Mouse (Mus musculus): ENCODE data around the gene Selenov. TPM values are rescaled to one million over a fixed set of nuclear protein-coding genes. Genes with fewer than 3 reads are reported as not detected.

Gene Selenov
- total RNA-seq, 2 experiments from 2014 or later, result 0.38 to 0.79 TPM

DNA sequence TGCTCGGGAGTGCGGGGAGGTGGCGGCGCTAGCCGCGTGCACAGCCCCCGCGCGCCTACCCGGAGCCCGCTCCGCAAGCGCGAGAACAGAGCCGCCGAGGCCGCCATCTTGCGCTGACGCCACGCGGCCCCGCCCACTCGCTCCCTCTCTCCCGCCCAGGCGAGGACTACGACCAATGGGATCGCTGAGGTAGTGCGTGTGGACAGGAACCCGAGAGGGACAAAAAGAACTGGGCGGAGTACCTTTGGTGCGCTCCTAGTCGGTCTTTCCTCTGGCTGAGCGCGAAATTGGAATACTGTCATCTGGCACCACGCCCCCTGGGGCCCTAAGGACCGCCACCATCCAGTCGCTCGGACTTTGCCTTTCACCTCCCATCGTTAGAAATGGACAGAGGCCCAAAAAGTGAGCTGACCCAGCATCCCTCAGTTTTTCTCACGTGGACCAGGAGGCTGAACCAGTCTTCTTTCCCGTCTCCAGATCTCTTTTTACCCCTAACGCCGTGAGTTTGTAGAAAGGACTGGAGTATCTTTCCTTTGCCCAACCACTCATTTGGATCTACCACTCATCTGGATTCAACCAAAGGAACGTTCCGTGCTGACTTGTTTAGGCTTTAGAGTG lies 21.0 kb upstream of the Selenov start, which contains the start of gene Timm50:
TSS of gene Timm50 (minus strand) at position 147 of the 618 bp plus-strand sequence.
- DNase-seq (ENCODE audit: low spot score in 2 of 2), result peak; percentile 98
- TF ChIP-seq CTCF (conservative IDR thresholded peaks at IDR 0.05), result peak; percentile 12; the same call in 1 of the 2 replicates

DNA sequence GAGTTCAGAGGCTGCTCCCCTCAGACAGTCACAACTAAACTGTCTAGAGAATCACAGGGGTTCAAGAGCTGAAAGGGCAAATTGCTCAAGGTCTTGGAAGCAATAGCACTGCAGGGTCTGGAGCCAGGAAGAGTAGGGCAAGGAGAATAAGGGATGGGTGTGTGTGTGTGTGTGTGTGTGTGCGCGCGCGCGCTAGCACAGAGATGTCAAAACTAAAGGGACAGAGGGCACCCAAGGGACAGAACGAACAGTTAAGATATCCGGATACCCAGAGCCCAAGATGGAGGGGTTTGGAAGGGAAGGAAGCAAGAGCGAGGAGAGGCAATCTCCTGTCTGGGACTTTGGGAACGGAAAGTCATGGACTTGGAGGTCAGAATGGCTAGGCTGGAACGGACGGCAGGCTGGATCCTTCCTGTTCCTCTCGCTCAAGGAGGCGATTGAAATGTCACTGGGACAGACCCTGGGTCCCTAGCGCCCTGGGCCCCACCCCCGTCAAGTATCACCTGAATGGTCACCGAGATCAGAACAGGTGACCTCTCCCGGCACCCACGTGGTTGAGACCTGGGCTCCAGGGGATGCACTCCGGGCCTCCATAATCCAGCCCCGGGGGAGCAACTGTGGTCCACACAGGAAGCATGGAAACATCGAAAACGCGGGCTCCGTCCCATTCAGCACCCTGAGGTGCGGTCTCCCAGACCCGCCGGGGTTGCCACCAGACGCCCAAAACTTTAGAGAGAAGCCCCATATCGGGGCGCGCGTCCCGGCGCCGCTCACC lies 20.4 kb upstream of the Selenov start:
- peak overlapping the region; percentile 89 for H3K4me3 ChIP-seq
- DNase-seq (ENCODE audit: low spot score in 2 of 2), result no peak
- TF ChIP-seq CTCF (conservative IDR thresholded peaks at IDR 0.05), result no peak
- peak overlapping the region; percentile 88 for H3K27ac ChIP-seq

More for the DNA sequence above, 21.0 kb upstream of the Selenov start, which contains the start of gene Timm50:
- H3K27ac ChIP-seq, result peak within 1 kb of the TSS; percentile 88
- peak within 1 kb of the TSS; percentile 89 for H3K4me3 ChIP-seq

DNA sequence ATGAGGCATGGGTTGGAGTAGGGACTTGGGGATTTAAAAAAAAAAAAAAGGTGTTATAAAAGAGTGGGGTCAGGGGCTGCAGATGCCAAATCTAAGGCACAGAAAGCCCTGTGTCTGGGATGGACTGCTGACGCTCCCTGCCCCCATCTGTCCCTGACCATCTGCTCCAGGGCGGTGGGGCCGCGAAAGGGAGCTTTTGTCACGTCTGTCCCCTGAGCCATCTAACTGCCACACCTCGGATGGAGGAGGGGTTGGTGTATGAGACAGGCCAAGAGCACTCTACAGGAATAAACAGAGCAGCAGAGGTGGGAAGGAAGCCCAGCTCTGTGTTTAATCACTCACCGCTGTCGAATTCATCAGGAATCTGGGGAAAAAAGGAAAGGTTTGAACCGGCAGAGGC lies 18.8 kb upstream of the Selenov start:
- Histone ChIP-seq H3K4me3 (no peak overlapping the region), H3K27ac (no peak overlapping the region)
- no peak for DNase-seq (ENCODE audit: low spot score in 2 of 2)
- no peak for TF ChIP-seq CTCF (conservative IDR thresholded peaks at IDR 0.05)

DNA sequence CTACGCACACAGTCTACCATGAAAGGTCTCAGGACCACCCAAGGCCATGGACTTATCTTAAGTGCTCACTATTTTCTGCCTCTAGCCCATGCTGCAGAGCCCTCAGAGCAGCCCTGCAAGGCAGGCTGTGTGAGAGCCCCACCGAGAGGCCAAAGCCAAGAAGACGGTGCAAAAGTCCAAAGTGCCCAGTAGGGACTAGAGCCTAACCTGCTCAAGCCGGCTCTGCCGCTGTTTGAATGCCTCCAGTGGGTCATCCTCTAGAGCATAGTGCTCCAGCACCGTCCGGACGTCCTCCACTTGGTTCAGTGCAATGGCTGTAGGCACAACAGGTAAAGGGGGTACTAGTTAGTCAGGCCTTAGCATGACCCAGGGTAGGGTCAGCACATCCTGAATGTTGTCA lies 15.2 kb upstream of the Selenov start:
- no peak for TF ChIP-seq CTCF (conservative IDR thresholded peaks at IDR 0.05)
- Histone ChIP-seq H3K4me3 (no peak overlapping the region), H3K27ac (no peak overlapping the region)
- no peak for DNase-seq (ENCODE audit: low spot score in 2 of 2)

DNA sequence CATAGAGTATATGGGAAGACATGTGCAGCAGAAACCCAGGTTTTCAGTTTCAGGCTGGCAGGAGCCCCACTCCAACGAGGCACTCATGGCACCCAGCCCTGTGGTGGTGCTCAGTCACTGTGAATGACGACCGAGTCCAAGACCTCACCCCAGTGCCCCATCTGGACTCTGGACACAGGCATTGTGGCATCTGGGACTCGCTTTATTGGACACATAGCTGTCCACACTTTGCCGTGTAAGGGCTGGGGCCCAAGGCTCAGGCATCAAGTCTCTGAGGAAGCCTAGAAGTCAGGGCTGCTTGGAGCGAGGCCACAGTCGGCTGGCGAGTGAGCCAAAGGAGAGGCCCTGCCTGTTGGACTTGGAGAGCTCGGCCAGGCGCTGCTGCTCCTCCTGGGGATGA lies 14.7 kb upstream of the Selenov start:
- TF ChIP-seq CTCF (conservative IDR thresholded peaks at IDR 0.05), result no peak
- no peak for DNase-seq (ENCODE audit: low spot score in 2 of 2)
- H3K4me3 ChIP-seq, result no peak overlapping the region
- no peak overlapping the region for H3K27ac ChIP-seq

DNA sequence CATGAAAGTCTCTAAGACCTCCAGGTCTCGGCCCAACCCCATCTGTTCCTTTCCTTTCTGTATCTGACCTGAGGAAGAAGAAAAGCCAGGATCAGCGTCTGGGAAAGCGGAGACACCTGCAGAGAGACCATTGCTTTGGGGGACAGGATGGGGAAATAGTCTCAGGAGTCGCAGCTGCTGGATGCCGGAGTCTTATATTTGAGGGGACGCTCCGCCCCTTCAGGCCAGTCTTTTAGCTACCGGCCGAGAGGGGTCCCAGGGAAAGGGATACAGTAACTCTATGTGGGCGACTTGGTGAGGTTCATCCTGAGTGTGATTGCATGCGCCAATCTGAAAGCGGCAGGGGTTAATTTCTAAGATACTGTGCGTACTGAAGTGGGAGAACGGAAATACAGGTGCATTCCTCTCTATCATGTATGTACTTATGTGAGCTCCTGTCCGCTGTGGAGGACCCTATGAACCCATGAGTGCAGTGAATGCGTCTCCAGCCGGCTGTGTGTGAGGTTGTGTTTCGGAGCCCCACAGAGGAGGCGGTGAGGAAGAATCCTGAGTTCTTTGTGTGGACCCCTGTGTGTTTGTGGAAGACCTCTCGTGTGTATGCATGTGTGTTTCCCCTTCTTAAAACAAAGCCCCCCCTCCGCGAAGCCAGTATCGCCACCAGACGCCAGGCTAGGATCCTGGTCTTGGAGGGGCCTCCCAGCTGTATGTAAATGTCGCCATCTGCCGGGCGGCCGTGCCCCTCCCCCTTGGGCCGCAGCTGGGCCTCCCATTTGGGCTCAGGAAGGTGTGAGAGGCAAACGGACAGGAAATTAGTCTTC lies 10.8 kb upstream of the Selenov start, which contains the start of gene Dll3:
TSS of gene Dll3 (minus strand) at position 623 of the 818 bp plus-strand sequence.
- DNase-seq (ENCODE audit: low spot score in 2 of 2), result peak; percentile 33 to 35
- Histone ChIP-seq H3K27ac (no peak within 1 kb of the TSS), H3K4me3 (peak within 1 kb of the TSS; percentile 30)
- TF ChIP-seq CTCF (conservative IDR thresholded peaks at IDR 0.05), result peak; percentile 63

DNA sequence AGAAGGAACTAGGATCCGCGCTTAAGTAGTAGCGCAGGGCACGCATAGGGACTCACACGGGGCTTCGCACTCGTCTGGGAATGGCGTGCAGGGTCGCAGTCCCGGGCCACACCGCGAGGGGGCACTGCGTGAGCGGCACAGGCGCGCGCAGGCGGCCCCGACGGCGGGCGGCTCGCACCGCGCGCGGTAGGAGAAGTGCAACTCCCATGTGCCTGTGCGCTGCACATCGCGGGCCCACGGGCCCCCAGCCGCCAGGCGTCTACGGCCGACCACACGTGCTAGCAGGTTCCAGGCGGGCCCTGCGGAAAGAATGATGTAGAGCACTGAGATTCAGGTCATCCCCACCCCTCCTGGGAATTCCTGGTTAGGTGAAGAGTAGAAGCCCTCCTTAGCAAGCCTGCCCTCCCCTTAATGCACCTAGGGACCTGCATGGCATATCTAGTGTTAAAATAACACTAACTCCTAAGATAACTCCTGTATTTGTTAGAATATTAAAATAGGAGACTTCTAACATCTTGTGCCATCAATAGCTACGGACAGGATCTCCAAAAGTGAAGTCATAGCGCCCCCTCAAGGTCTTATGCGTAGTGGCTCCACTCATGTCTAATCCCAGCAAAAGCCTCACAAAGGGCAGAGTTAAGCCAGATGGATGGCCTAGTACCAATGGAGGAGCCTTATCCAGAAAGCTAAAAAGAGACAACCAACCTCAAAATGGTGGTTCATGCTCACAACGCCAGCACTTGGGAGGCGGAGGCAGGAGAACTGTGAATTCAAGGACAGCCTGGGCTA lies 8.0 kb upstream of the Selenov start:
- Histone ChIP-seq H3K27ac (no peak overlapping the region), H3K4me3 (0 out of 2 replicates have a peak overlapping the region, but pooled peaks have one; percentile 18)
- peak; percentile 38 to 56 for DNase-seq (ENCODE audit: low spot score in 2 of 2)
- peak; percentile 69 for TF ChIP-seq CTCF (conservative IDR thresholded peaks at IDR 0.05)

DNA sequence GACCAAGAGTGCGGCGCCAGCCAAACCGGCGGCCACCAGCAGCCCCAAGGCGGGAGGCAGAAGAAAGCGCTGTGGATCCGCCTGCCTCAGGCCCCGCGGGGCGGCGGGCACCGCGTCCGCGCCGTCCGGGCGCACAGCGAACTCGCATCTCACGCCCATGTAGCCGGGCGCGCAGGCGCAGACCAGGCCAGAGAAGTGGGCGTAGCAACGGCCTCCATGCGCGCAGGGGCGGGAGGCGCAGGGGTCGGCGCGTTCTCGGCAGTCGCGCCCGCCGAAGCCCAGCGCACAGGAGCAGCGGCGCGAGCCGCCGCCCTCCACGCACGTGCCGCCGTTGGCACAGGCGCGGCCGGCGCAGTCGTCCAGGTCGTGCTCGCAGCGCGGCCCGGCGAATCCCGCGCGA lies 3.5 kb upstream of the Selenov start:
- DNase-seq (ENCODE audit: low spot score in 2 of 2), result peak; percentile 58 to 73
- Histone ChIP-seq H3K4me3 (peak overlapping the region; percentile 55), H3K27ac (peak overlapping the region; percentile 39; the same call in 1 of the 2 replicates)
- TF ChIP-seq CTCF (conservative IDR thresholded peaks at IDR 0.05), result no peak

DNA sequence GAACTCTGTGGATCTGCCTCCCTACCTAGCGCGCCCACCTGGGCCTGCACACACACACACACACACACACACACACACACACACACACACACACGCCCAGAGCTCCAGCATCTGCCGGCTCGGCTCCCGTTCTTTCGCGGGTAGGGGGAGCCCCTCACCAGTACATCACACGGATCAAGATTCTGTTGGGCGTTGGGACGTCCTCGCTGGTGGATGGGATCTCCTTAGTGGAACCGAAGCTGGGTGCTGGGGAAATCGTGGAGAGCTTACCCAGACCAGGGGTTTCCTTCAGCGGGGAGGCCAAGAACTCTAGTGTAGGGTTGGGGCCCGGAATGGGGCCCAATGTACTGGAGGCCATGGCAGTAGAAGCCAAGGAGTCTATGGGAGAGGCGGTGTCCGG lies 821 bp downstream of the Selenov start:
- TF ChIP-seq CTCF (conservative IDR thresholded peaks at IDR 0.05), result no peak
- H3K27ac ChIP-seq, result no peak overlapping the region
- DNase-seq (ENCODE audit: low spot score in 2 of 2), result no peak
- no peak overlapping the region for H3K4me3 ChIP-seq

DNA sequence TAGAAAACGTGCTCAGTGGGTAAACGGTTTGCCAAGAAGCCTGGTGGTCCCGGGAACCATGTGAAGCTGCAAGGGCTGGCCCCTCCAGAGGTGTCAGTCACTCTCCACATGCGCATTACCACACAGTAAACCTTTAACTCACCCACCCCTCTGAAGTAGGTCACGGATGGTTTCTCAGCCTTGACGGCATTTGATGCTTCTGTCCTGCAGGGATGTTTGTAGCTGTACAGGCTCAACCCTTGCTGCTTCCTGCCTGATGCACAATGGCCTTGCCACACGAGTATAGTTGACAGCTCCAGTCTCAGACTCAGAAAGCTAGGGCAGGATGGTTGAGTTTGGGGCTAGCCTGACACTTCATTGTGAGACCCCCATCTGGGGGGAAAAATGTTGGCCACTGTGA lies 10.4 kb downstream of the Selenov start:
- peak in 1 of 2 experiments; percentile 2 for DNase-seq (ENCODE audit: low spot score in 2 of 2)
- H3K27ac ChIP-seq, result no peak overlapping the region
- H3K4me3 ChIP-seq, result no peak overlapping the region
- no peak for TF ChIP-seq CTCF (conservative IDR thresholded peaks at IDR 0.05)

DNA sequence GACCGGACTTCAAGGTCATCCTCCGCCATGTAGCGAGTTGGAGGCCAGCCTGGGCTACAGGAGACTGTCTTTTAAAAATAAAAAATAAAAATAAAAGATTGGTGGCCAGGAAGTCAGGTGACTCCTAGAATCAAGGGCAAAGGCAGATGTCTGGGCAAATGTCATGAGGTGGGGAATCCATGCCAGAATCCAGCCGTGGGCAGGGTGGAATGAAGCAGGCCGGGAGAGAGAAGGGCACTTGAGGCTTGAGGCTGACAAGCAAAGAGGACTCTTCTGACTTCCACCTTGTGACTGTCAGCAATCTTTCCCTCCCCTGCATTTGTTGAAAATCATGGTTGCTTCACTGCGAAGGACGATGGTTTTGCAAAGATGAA lies 12.7 kb downstream of the Selenov start:
- Histone ChIP-seq H3K27ac (peak overlapping the region; percentile 95), H3K4me3 (peak overlapping the region; percentile 92)
- DNase-seq (ENCODE audit: low spot score in 2 of 2), result no peak
- no peak for TF ChIP-seq CTCF (conservative IDR thresholded peaks at IDR 0.05)

All from layer of hippocampus, adult 2 months (tissue).